Mouse (Mus musculus) MEL (cell line): ENCODE measurements at regions not wholly inside any gene's neighbourhood (a gene's known extent, or its start where the extent isn't known, plus 50 kb on each side); places are given as distances from the start of the nearest gene placed in this dataset.

Experiments
- DNase-seq: peaks from one replicate; pipeline ENCODE4 v3.0.0; 2011; ENCODE audit warnings: low read depth, low spot score
- H3K27ac ChIP-seq: 2 replicates; pipeline ENCODE4 v1.5.1; 2012; ENCODE audit warnings: low read depth, mild to moderate bottlenecking, control low read depth, low read length, moderate library complexity; ENCODE audit not compliant: control insufficient read depth
- H3K27me3 ChIP-seq, 2 experiments: fragments of 150-350 bp in 1 of 2; sonication (generic) in 1 of 2; 2 replicates each; pipeline ENCODE4 v1.6.1; 2012; ENCODE audit warnings: low read length in 2 of 2, mild to moderate bottlenecking in 2 of 2, improper control_type of control experiment in 1 of 2, moderate library complexity in 1 of 2; ENCODE audit not compliant: insufficient read depth in 2 of 2, control insufficient read depth in 1 of 2
- H3K36me3 ChIP-seq, 2 experiments: 2 replicates each; pipeline ENCODE4 v1.6.1; 2012 to 2014; ENCODE audit warnings: low read length in 2 of 2, improper control_type of control experiment in 1 of 2, inconsistent platforms in 1 of 2, mild to moderate bottlenecking in 1 of 2; ENCODE audit not compliant: insufficient read depth in 2 of 2, control insufficient read depth in 1 of 2
- H3K4me1 ChIP-seq, 2 experiments: fragments of 150-350 bp in 1 of 2; sonication (generic) in 1 of 2; 2 replicates each; pipeline ENCODE4 v1.6.1; 2012; ENCODE audit warnings: low read length in 2 of 2, improper control_type of control experiment in 1 of 2, mild to moderate bottlenecking in 1 of 2; ENCODE audit not compliant: insufficient read depth in 2 of 2, control insufficient read depth in 1 of 2
- H3K4me3 ChIP-seq, 2 experiments: fragments of 150-350 bp in 1 of 2; sonication (generic) in 1 of 2; 2 replicates each; pipeline ENCODE4 v1.5.1; 2012; ENCODE audit warnings: low read depth in 2 of 2, low read length in 2 of 2, mild to moderate bottlenecking in 2 of 2, moderate library complexity in 2 of 2, control low read depth in 1 of 2, improper control_type of control experiment in 1 of 2; ENCODE audit not compliant: control insufficient read depth in 1 of 2, insufficient read depth in 1 of 2
- H3K79me2 ChIP-seq: 2 replicates; pipeline ENCODE4 v1.6.1; 2012; ENCODE audit warnings: mild to moderate bottlenecking, low read length, moderate library complexity; ENCODE audit not compliant: control insufficient read depth, poor library complexity, insufficient read depth
- H3K9ac ChIP-seq: 2 replicates; pipeline ENCODE4 v1.6.1; 2012; ENCODE audit warnings: low read depth, mild to moderate bottlenecking, control low read depth, low read length, moderate library complexity; ENCODE audit not compliant: control insufficient read depth, poor library complexity, severe bottlenecking
- H3K9me3 ChIP-seq: fragments of 150-350 bp; sonication (generic); replicated peaks from 2 replicates; pipeline ENCODE4 v1.6.1; 2012; ENCODE audit warnings: mild to moderate bottlenecking, low read length, improper control_type of control experiment, moderate library complexity; ENCODE audit not compliant: insufficient read depth
- BHLHE40 ChIP-seq: IDR thresholded peaks from 2 replicates; pipeline ENCODE4 v1.6.1; 2012; ENCODE audit warnings: low read depth, mild to moderate bottlenecking, inconsistent platforms, low read length, improper control_type of control experiment, borderline replicate concordance
- CHD2 ChIP-seq: IDR thresholded peaks from 2 replicates; pipeline ENCODE4 v1.6.1; 2011; ENCODE audit warnings: low read length, improper control_type of control experiment
- CTCF ChIP-seq, 3 experiments: IDR thresholded peaks in 2 of 3; conservative IDR thresholded peaks in 1 of 3; 2 replicates each; pipeline ENCODE4 v1.5.1; 2011 to 2012; ENCODE audit warnings: low read length in 3 of 3, low read depth in 2 of 3, mild to moderate bottlenecking in 2 of 3, improper control_type of control experiment in 1 of 3, inconsistent platforms in 1 of 3, mixed read lengths in 1 of 3, moderate library complexity in 1 of 3; ENCODE audit not compliant: control insufficient read depth in 1 of 3, insufficient read depth in 1 of 3, poor library complexity in 1 of 3, severe bottlenecking in 1 of 3
- GATA1 ChIP-seq: IDR thresholded peaks from 2 replicates; pipeline ENCODE4 v1.6.1; 2011; ENCODE audit warnings: low read depth, low read length, improper control_type of control experiment
- HCFC1 ChIP-seq: IDR thresholded peaks from 2 replicates; pipeline ENCODE4 v1.6.1; 2012; ENCODE audit warnings: low read depth, mild to moderate bottlenecking, inconsistent platforms, low read length, improper control_type of control experiment, moderate library complexity
- JUND ChIP-seq: IDR thresholded peaks from 2 replicates; pipeline ENCODE4 v1.6.1; 2011; ENCODE audit warnings: low read depth, mild to moderate bottlenecking, improper control_type of control experiment, low read length
- KAT2A ChIP-seq: conservative IDR thresholded peaks from 2 replicates; pipeline ENCODE4 v1.6.1; 2012; ENCODE audit warnings: low read depth, low read length, improper control_type of control experiment, inconsistent platforms
- MAFK ChIP-seq: IDR thresholded peaks from 2 replicates; pipeline ENCODE4 v1.6.1; 2011; ENCODE audit warnings: low read depth, mild to moderate bottlenecking, low read length, improper control_type of control experiment, borderline replicate concordance
- MEF2A ChIP-seq: IDR thresholded peaks from 2 replicates; pipeline ENCODE4 v1.6.1; 2014; ENCODE audit warnings: low read depth, mild to moderate bottlenecking, inconsistent platforms, low read length, improper control_type of control experiment; ENCODE audit not compliant: poor library complexity, insufficient replicate concordance, severe bottlenecking; ENCODE audit errors: extremely low read depth
- MXI1 ChIP-seq: IDR thresholded peaks from 2 replicates; pipeline ENCODE4 v1.6.1; 2011; ENCODE audit warnings: mild to moderate bottlenecking, low read depth, low read length, improper control_type of control experiment
- MYB ChIP-seq: IDR thresholded peaks from 2 replicates; pipeline ENCODE4 v1.6.1; 2011; ENCODE audit warnings: mild to moderate bottlenecking, low read depth, low read length, improper control_type of control experiment
- MYC ChIP-seq: IDR thresholded peaks from 2 replicates; pipeline ENCODE4 v1.6.1; 2011; ENCODE audit warnings: low read depth, mild to moderate bottlenecking, low read length, improper control_type of control experiment, moderate library complexity
- NRF1 ChIP-seq: IDR thresholded peaks from 2 replicates; pipeline ENCODE4 v1.6.1; 2014; ENCODE audit warnings: low read depth, mild to moderate bottlenecking, inconsistent platforms, low read length, improper control_type of control experiment, moderate library complexity; ENCODE audit not compliant: poor library complexity, insufficient read depth, severe bottlenecking
- RAD21 ChIP-seq: IDR thresholded peaks from 2 replicates; pipeline ENCODE4 v1.6.1; 2011; ENCODE audit warnings: mild to moderate bottlenecking, low read depth, low read length, improper control_type of control experiment
- SIN3A ChIP-seq: IDR thresholded peaks from 2 replicates; pipeline ENCODE4 v1.6.1; 2012; ENCODE audit warnings: low read length, improper control_type of control experiment, inconsistent platforms
- TAL1 ChIP-seq: IDR thresholded peaks from 2 replicates; pipeline ENCODE4 v1.6.1; 2012; ENCODE audit warnings: mild to moderate bottlenecking, inconsistent platforms, low read length, moderate library complexity, mixed read lengths
- TBP ChIP-seq: IDR thresholded peaks from 2 replicates; pipeline ENCODE4 v1.8.0; 2011; ENCODE audit warnings: low read depth, low read length, improper control_type of control experiment
- ZC3H11A ChIP-seq: IDR thresholded peaks from 2 replicates; pipeline ENCODE4 v1.6.1; 2012; ENCODE audit warnings: low read depth, mild to moderate bottlenecking, inconsistent platforms, low read length, improper control_type of control experiment
- ZMIZ1 ChIP-seq: IDR thresholded peaks from 2 replicates; pipeline ENCODE4 v1.6.1; 2012; ENCODE audit warnings: low read depth, mild to moderate bottlenecking, inconsistent platforms, low read length, improper control_type of control experiment, moderate library complexity
- ZNF384 ChIP-seq: IDR thresholded peaks from 2 replicates; pipeline ENCODE4 v1.6.1; 2012; ENCODE audit warnings: low read depth, mild to moderate bottlenecking, inconsistent platforms, low read length, improper control_type of control experiment

- Histone ChIP-seq H3K79me2 (no peaks in the 10 kb centered on the region), H3K36me3 (no peaks in the 10 kb centered on the region), H3K27me3 (no peaks in the 10 kb centered on the region), H3K4me3 (no peak overlapping the region), H3K9ac (no peak overlapping the region), H3K9me3 (no peaks in the 10 kb centered on the region), H3K4me1 (no peaks in the 10 kb centered on the region), H3K27ac (no peak overlapping the region)
- no peak for DNase-seq
- no peak for TF ChIP-seq KAT2A
- TF ChIP-seq SIN3A, result no peak
- no peak for TF ChIP-seq RAD21
- no peak for TF ChIP-seq MXI1
- no peak for TF ChIP-seq BHLHE40
- TF ChIP-seq CHD2, result no peak
- TF ChIP-seq MYB, result no peak
- no peak for TF ChIP-seq ZNF384
- no peak for TF ChIP-seq TAL1
- no peak for TF ChIP-seq ZC3H11A
- TF ChIP-seq MYC, result no peak
- no peak for TF ChIP-seq TBP
- no peak for TF ChIP-seq MAFK
- TF ChIP-seq JUND, result no peak
- TF ChIP-seq GATA1, result no peak
- no peak for TF ChIP-seq ZMIZ1
- TF ChIP-seq NRF1, result no peak
- TF ChIP-seq HCFC1, result no peak
- TF ChIP-seq CTCF (IDR thresholded peaks at IDR 0.05 in 2 of 3, conservative IDR thresholded peaks at IDR 0.05 in 1 of 3; ENCODE audit: control insufficient read depth in 1 of 3, insufficient read depth in 1 of 3, low read depth in 2 of 3, low read length in 3 of 3, poor library complexity in 1 of 3, severe bottlenecking in 1 of 3), result no peak
- TF ChIP-seq, all 39 proteins: peak for 0
Observed at GRCm38 (mm10) chr11:113089637-113090351, 307.8 kb downstream of the Sox9 start.

- no peaks in the 10 kb centered on the region for H3K9me3 ChIP-seq
Observed at GRCm38 (mm10) chr11:113091901-113092568, 310.0 kb downstream of the Sox9 start.

More at GRCm38 (mm10) chr11:113091901-113092568, 310.0 kb downstream of the Sox9 start:
- H3K27me3 ChIP-seq, result no peaks in the 10 kb centered on the region
- peaks cover 4 to 11% of the 10 kb centered on the region in 2 experiments; a peak in 3 of 4 replicates for H3K4me1 ChIP-seq
- no peaks in the 10 kb centered on the region for H3K79me2 ChIP-seq
- H3K9ac ChIP-seq, result no peak overlapping the region
- H3K27ac ChIP-seq, result no peak overlapping the region
- DNase-seq, result no peak
- no peaks in the 10 kb centered on the region for H3K36me3 ChIP-seq
- H3K4me3 ChIP-seq, result no peak overlapping the region
- TF ChIP-seq ZNF384 (no peak), SIN3A (no peak), MEF2A (no peak), NRF1 (no peak)
